Mouse (Mus musculus) hindbrain, embryonic 10.5 days (tissue): ENCODE measurements around the gene Gm49320. TPM values are rescaled to one million over a fixed set of nuclear protein-coding genes. Genes with fewer than 3 reads are reported as not detected.

ENCODE experiments used
- DNase-seq: peaks from one replicate; pipeline ENCODE4 v3.0.0-alpha.2; 2017; ENCODE audit warnings: low spot score
- H3K27ac ChIP-seq: fragments of 300-500 bp; sonication (generic); 2 replicates; pipeline ENCODE4 v1.5.1; 2016; ENCODE audit warnings: mild to moderate bottlenecking, moderate library complexity
- H3K27me3 ChIP-seq: fragments of 300-500 bp; sonication (generic); 2 replicates; pipeline ENCODE4 v1.6.1; 2016; ENCODE audit warnings: mild to moderate bottlenecking; ENCODE audit not compliant: poor library complexity, insufficient read depth, severe bottlenecking
- H3K36me3 ChIP-seq: fragments of 300-500 bp; sonication (generic); 2 replicates; pipeline ENCODE4 v1.6.1; 2016; ENCODE audit warnings: mild to moderate bottlenecking, moderate library complexity
- H3K4me1 ChIP-seq: fragments of 300-500 bp; sonication (generic); replicated peaks from 2 replicates; pipeline ENCODE4 v1.6.1; 2016; ENCODE audit warnings: mild to moderate bottlenecking
- H3K4me3 ChIP-seq: fragments of 300-500 bp; sonication (generic); 2 replicates; pipeline ENCODE4 v1.5.1; 2016; ENCODE audit warnings: mild to moderate bottlenecking, moderate library complexity
- H3K9me3 ChIP-seq: fragments of 300-500 bp; sonication (generic); 2 replicates; pipeline ENCODE4 v1.6.1; 2016; ENCODE audit warnings: mild to moderate bottlenecking, moderate library complexity
- WGBS: fragments of 180-500 bp; shearing (Covaris S2); methylation state at CpG from one replicate; pipeline ENCODE4 v1.1.7; 2016; 5-methylcytosine and 5-hydroxymethylcytosine counted together
- polyA plus RNA-seq: library from polyadenylated mRNA; unstranded; fragments of >200 nt; fragmentation: Nextera tagmentation; extraction: Ambion mirVana; gene quantifications from 2 replicates; pipeline ENCODE4 v1.2.1, GENCODE M21; 2016

The Gm49320 gene
- polyA plus RNA-seq, 1 experiment from 2014 or later: 1.8 TPM

DNA sequence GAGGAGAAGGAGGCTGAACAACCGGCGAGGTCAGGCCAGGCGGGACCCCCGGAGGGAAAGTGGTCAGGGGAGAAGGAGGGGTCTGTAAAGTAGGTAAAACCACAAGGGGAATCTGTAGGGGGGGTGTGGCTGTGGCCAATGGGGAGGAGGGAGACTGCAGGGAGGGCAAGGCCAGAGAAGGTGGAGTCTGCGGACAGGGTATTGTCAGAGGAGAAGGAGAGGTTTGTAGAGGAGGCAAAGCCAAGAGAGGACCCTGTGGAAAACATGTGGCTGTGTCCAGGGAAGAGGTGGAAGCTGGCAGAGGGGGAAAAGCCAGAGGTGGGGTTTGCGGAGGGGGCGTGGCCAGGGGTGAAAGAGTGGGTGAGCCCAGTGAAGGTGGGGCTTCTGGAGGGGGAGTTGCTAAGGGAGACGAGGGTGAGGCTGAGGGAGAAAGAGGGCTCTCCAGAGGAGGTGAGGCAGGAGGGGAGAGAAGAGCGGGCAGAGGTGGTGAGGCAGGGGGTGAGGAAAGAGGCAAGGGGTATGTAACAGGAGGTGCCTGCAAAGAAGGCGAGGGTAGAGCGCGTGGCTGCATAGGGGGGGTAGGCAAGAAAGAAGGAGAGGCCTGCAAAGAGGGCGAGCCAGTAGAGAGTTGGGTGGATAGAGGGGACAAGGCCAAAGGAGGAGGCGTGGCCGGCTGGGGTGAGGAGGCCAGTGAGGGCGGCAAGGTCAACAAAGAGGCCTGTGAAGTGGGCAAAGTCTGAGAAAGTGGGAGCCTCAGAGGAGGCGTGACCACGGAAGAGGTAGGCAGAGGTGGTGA lies 25.3 kb upstream of the Gm49320 start:
- DNase-seq: peak; percentile 48
- H3K27me3 ChIP-seq: peaks cover 67% of the 10 kb centered on the region
- 2% methylated on average over 18 of the region's 18 CpGs for WGBS
- H3K4me1 ChIP-seq: peaks cover 51% of the 10 kb centered on the region
- peak overlapping the region; percentile 50 for H3K4me3 ChIP-seq
- H3K27ac ChIP-seq: peak overlapping the region; percentile 77
- H3K36me3 ChIP-seq: peaks cover 31% of the 10 kb centered on the region
- peaks cover 4% of the 10 kb centered on the region; the same call in 1 of the 2 replicates for H3K9me3 ChIP-seq

DNA sequence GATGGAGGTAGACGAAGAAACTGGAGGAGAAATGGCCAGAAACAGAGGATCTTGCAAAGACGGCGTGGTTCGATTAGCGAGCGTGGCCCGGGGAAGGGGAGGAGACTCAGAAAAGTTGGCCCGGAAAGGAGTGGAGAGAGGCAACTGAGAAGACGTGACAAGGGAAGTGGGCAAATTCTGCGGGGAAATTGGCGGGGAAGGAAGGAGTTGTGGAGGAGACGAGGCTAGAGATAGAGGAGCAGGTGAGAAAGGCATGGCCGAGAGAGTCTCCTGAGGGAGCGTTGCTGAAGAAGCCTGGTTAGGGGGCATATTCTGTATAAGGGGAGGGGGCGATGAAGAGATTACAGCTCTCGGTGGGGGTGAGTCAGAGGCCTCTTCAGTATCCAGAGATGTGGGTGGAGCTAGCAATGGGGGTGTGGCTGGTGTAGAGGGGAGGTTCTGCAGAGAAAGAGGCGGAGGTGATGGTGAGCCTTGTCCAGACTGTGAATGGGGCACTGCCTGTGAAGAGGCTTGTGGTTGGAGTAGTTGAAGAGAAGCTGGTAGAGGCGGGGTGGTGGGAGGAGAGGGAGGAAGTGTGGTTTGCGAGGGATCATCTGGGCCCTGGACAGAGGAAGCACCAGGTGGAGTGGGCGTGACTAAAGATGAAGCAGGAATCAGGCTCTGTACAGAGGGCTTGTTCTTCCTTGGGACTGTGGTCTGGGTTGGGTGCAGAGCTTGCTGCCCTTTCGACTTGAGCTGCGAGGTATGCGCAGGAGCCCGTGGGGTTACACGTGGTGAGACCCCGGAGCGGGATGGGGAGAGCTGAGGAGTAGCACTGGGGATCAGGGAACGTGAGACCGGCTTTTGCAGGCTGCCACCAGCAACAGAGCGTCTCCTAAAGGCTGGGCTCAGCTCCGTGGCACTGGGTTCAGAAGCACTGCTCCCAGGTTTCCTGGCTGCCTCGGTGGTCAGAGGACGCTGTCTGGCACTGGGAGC lies 24.4 kb upstream of the Gm49320 start:
- peak; percentile 44 for DNase-seq
- Histone ChIP-seq H3K36me3 (peaks cover 27% of the 10 kb centered on the region), H3K9me3 (peaks cover 3% of the 10 kb centered on the region; the same call in 1 of the 2 replicates), H3K4me3 (peak overlapping the region; percentile 50), H3K4me1 (peaks cover 51% of the 10 kb centered on the region), H3K27me3 (peaks cover 66% of the 10 kb centered on the region), H3K27ac (peak overlapping the region; percentile 77)
- 8% methylated on average over 33 of the region's 33 CpGs for WGBS

DNA sequence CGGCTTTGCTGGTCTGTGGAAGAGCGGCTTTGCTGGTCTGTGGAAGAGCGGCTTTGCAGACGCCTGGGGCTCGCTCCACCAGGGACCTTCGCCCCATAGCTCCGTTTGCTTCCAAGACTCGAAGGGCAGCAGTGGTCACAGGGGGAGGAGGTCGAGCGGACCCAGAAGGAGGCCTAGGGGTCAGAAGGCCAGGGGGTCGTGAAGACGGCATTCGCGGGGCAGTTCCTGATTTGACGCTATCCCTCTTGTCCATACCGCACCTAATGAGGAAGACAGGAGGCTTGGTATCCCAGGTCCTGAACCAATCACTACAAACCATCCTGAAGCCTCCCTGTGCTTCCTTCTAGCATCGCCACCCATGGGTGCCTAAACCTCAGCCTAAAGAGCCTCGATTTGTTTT lies 22.4 kb upstream of the Gm49320 start:
- peaks cover 7% of the 10 kb centered on the region; the same call in 1 of the 2 replicates for H3K36me3 ChIP-seq
- 4% methylated on average over 18 of the region's 18 CpGs for WGBS
- H3K4me1 ChIP-seq: peaks cover 51% of the 10 kb centered on the region
- H3K4me3 ChIP-seq: peak overlapping the region; percentile 70
- H3K27me3 ChIP-seq: peaks cover 70% of the 10 kb centered on the region
- peak overlapping the region; percentile 94 for H3K27ac ChIP-seq
- DNase-seq: no peak
- no peaks in the 10 kb centered on the region for H3K9me3 ChIP-seq

DNA sequence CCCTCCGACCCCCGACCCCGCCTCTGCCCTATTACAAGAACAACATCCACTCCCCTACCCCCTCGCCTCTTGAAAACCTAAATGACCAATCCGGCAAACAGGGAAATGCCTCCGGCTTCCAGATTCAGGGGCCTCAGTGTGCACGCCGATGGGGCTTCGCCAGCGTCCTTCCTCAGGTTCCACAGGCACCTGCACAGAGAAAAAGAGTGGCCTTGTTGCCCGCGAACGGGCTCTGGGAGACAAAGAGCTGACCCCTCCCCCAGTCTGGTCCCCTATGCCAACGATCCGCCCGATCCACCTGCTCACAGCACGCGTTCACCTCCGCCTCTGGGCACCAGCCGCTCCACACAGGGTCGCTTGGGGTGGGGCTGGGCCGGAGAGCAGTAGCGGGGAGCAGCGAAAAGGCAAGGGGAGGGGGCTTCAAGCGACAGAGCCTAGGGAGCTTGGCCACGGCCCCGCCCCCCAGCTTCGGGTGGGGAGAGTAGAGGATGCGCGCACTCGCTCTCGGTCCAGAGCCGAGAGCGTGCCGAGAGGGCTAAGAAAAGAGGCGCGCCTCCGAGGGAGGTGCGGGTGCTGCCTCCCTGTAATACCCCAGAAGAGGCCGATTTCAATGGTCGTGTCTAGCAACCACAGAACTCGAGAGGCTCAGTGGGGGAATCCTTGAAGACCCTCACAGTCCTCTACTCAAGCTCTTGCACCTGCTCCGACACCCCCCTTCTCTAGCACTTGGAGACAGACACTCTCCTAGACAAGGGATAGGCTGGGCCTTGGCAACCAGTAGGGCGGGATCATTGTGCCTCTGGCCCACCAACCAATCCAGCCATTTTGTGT lies 21.7 kb upstream of the Gm49320 start, which contains the start of gene Prr36:
Gene Prr36 (minus strand): TSS at position 669 of the 831 bp plus-strand sequence.
- peaks cover 6% of the 10 kb centered on the region; the same call in 1 of the 2 replicates for H3K36me3 ChIP-seq
- peak; percentile 84 for DNase-seq
- peak within 1 kb of the TSS; percentile 94 for H3K27ac ChIP-seq
- peaks cover 51% of the 10 kb centered on the region for H3K4me1 ChIP-seq
- peaks cover 66% of the 10 kb centered on the region for H3K27me3 ChIP-seq
- 1% methylated on average over 44 of the region's 44 CpGs for WGBS
- H3K4me3 ChIP-seq: peak within 1 kb of the TSS; percentile 70
- H3K9me3 ChIP-seq: no peaks in the 10 kb centered on the region

DNA sequence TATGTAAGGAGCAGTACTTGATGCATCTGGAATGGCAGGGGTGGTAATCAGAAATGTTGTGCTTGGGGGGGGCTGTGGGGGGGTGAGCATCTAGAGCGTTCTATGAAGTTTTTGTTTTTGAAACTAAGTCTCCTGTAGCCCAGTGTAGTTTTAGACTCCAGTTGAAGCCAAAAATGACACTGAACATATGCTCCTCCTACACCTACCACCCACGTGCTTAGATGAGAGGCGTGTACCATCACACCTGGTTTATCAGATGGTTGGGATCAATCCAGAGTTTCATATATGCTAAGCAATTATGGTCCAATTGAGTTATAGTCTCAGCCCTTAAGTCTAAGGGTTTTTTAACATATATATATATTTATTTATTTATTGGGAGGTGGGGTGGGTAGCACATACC lies 19.0 kb upstream of the Gm49320 start:
- H3K27ac ChIP-seq: no peak overlapping the region
- H3K4me3 ChIP-seq: no peak overlapping the region
- DNase-seq: no peak
- H3K36me3 ChIP-seq: peaks cover 4% of the 10 kb centered on the region; the same call in 1 of the 2 replicates
- H3K27me3 ChIP-seq: peaks cover 43% of the 10 kb centered on the region
- H3K9me3 ChIP-seq: no peaks in the 10 kb centered on the region
- H3K4me1 ChIP-seq: peaks cover 30% of the 10 kb centered on the region
- WGBS: 87% methylated on average over 3 of the region's 3 CpGs

DNA sequence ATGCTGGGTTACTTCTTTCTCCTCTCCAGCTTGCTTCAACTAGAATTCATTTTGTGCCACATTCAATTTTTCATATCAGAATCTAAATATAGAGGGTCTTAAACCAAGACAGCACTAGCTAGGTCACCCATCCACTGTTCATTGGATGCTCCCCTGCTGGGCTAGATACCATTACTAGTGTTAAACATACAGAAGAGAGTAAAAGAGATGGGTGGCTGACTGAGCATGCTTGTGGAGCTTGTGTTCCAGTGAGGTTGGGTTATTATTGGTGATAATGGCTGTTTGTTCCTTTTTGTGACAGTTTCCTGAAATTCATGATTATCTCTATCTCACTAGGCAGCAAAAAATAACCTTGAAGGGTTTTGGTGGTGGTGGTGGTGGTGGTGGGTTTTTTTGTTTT lies 16.6 kb upstream of the Gm49320 start:
- Histone ChIP-seq H3K4me3 (no peak overlapping the region), H3K9me3 (no peaks in the 10 kb centered on the region), H3K27ac (no peak overlapping the region), H3K36me3 (no peaks in the 10 kb centered on the region), H3K27me3 (peaks cover 37% of the 10 kb centered on the region), H3K4me1 (peaks cover 13% of the 10 kb centered on the region)
- no peak for DNase-seq

DNA sequence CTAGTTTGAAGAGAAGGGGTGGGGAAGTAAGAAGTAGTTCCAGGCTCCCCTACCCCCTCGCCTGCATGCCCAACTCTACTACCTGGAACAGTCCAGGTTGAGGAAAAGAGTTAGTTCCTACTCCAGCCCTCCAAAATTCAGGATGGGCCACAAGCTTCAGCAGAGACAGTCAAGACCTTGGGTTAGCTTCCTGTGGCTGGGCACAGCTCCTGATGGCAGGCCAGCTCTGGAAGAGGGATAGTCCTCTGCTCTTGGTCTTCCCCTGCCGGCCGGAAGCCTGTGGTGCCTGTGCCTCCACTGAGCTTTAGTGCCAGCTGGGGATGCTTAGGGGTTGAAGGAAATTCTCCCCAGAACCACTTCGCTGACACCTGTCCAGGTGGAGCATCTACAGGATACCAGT lies 12.3 kb upstream of the Gm49320 start:
- Histone ChIP-seq H3K27ac (no peak overlapping the region), H3K4me1 (peaks cover 7% of the 10 kb centered on the region), H3K4me3 (peak overlapping the region; percentile 39), H3K27me3 (peaks cover 49% of the 10 kb centered on the region), H3K9me3 (no peaks in the 10 kb centered on the region), H3K36me3 (no peaks in the 10 kb centered on the region)
- WGBS: 25% methylated on average over 4 of the region's 4 CpGs
- DNase-seq: no peak

DNA sequence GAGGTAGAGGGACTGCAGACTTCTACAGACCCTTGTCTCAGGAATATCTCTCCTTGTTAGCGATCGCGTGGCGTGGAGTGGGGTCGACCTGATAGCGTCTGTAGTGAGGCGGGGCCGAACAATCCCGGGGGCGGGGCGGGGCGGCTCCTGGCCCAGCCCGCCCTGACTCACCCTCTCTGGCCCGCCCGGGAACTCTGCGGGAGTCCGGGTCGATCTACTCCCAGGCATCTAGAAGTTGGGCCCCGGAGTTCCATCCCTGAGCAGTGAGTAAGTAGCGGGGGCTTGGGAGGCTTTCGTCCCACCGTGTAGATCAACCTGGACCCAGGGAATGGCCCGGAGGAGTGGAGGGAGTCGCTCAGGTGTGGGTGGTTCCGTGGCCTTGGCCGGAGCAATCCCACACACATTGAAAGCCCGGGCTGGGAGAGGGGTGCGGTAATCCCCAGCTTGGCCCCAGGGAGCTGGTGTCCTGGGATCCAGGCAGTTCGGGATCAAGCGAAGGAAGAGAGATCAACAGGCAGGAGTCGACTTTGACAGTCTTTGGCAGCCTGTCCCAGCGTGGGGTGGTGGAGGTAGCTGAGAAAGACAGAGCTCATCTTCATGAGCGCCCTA lies 11.8 kb upstream of the Gm49320 start, which contains the start of gene Lrrc8e:
Gene Lrrc8e (plus strand): TSS at position 89 of the 609 bp plus-strand sequence.
- no peaks in the 10 kb centered on the region for H3K9me3 ChIP-seq
- 0 out of 2 replicates have a peak within 1 kb of the TSS, but pooled peaks have one; percentile 0 for H3K27ac ChIP-seq
- H3K4me1 ChIP-seq: peaks cover 7% of the 10 kb centered on the region
- DNase-seq: no peak
- WGBS: 5% methylated on average over 33 of the region's 33 CpGs
- peaks cover 50% of the 10 kb centered on the region for H3K27me3 ChIP-seq
- H3K4me3 ChIP-seq: peak within 1 kb of the TSS; percentile 39
- no peaks in the 10 kb centered on the region for H3K36me3 ChIP-seq

DNA sequence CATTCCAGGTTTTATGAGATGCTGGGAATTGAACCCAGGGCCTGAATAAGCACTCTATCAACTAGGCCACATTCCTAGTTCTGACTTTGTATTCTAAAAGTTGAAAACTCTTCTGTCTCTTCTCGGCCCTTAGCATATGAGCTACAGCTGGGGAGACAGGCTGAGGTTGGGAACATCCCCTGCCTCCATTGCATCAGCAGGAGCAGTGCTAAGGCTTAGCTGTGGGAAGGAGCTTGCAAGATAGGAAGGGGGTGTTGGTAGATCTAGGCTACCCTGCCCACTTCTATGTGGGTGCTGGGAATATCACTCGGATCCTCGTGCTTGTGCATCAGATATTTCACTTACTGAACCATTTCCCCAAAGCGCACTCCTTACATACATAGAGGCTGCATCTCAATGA lies 10.7 kb upstream of the Gm49320 start:
- WGBS: 94% methylated on average over 4 of the region's 4 CpGs
- H3K4me3 ChIP-seq: no peak overlapping the region
- H3K4me1 ChIP-seq: peaks cover 7% of the 10 kb centered on the region
- no peaks in the 10 kb centered on the region for H3K9me3 ChIP-seq
- peaks cover 50% of the 10 kb centered on the region for H3K27me3 ChIP-seq
- no peaks in the 10 kb centered on the region for H3K36me3 ChIP-seq
- no peak for DNase-seq
- H3K27ac ChIP-seq: no peak overlapping the region

DNA sequence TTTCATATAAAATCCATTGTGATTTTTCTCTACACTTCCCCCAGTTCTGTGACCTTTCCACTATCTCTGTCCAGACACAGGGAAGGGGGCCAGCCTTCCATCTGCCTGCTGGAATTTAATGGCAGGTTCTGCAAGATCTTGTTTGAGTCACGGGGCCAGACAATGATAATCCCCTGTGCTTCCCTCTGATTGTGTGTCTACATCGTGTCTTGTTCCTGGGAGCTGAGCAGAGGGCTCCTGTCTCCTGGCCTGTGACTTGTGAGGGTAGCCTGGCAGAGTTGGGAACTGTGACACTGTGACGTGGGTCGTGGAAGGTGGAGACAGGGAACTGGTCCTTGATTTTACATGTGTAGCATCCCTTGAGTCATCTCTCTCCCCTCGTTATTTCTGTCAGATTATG lies 8.9 kb upstream of the Gm49320 start:
- no peak overlapping the region for H3K4me3 ChIP-seq
- no peak for DNase-seq
- H3K36me3 ChIP-seq: no peaks in the 10 kb centered on the region
- H3K27me3 ChIP-seq: peaks cover 58% of the 10 kb centered on the region
- peaks cover 7% of the 10 kb centered on the region for H3K4me1 ChIP-seq
- no peaks in the 10 kb centered on the region for H3K9me3 ChIP-seq
- WGBS: 78% methylated on average over 5 of the region's 5 CpGs
- no peak overlapping the region for H3K27ac ChIP-seq

DNA sequence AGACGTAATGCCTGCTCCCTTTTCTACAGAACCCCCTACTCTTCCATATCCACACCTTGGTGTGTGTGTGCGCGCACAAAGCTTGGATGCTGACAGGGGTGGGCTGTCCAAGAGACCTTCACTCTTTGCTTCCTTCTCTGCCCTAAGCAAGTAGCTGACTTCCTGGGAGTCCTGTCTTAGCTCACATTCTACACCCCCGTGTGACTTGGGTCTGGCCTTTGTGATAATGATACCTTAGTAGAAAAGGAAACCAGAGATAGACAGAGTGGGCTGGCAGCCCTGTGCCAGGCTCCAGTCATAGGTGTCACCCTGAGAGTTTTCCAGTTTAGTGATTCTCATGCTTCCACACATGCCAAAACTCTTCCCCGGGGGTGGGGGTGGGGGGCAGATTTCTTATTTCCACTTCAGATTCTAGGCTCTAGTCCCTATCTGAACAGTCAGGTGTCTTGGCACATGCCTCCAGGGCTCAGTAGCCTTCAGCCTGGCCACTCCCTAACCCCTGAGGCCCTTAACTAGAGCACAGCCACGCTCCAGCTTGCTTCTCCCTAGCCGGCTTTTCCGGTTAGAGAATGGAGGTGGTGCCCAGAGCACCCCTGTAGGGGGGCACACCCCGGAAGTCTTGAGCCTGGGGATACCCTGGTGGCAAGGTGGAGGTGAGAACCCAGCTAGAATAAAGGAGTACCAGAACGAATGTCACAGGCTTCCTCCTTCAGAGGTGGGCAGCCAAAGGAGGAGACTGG lies 7.9 kb upstream of the Gm49320 start:
- DNase-seq: no peak
- H3K27me3 ChIP-seq: peaks cover 62% of the 10 kb centered on the region
- WGBS: 66% methylated on average over 10 of the region's 10 CpGs

More for the DNA sequence above, 7.9 kb upstream of the Gm49320 start:
- Histone ChIP-seq H3K4me3 (no peak overlapping the region), H3K9me3 (no peaks in the 10 kb centered on the region), H3K4me1 (peaks cover 7% of the 10 kb centered on the region), H3K36me3 (no peaks in the 10 kb centered on the region), H3K27ac (no peak overlapping the region)
